Mouse (Mus musculus): ENCODE measurements around the gene Gm11634. TPM values are rescaled to one million over a fixed set of nuclear protein-coding genes. Genes with fewer than 3 reads are reported as not detected.

The Gm11634 gene
- polyA plus RNA-seq, 1 experiment from 2014 or later: 0.37 TPM

DNA sequence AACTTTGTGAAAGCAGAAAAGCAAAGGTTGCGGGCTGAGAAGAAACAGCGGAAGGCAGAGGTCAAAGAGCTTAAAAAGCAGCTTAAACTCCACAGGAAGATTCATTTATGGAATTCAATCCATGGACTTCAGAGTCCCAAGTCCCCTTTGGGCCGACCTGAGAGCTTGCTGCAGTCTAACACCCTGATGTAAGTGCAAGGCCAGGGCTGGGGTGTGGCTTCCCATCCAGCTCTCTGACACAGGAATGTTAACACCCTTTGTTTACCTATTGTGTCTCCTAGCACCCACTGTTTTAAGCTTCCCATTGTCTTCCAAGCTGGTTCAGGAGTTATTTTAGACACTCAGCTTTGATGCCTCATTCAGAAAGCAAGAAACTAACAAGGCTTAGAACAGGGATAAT is 30.6 kb downstream of the Gm11634 start:
- H3K4me3 ChIP-seq (ENCODE audit: low read depth, low read length): no peak overlapping the region
- H3K36me3 ChIP-seq (ENCODE audit: control insufficient read depth, insufficient read depth): peaks cover 90% of the 10 kb centered on the region
- no peaks in the 10 kb centered on the region for H3K9me3 ChIP-seq (ENCODE audit: control insufficient read depth)
- peak; percentile 71 for ATAC-seq
- no peak for TF ChIP-seq CTCF (IDR thresholded peaks at IDR 0.05; ENCODE audit: low read depth)
- WGBS: 54% methylated on average over 3 of the region's 3 CpGs
- H3K27ac ChIP-seq (ENCODE audit: low read depth, low read length): peak overlapping the region; percentile 50; the same call in 1 of the 2 replicates
- H3K4me2 ChIP-seq (replicated peaks; ENCODE audit: low read depth): no peak overlapping the region
- no peaks in the 10 kb centered on the region for H3K4me1 ChIP-seq (replicated peaks; ENCODE audit: control insufficient read depth, insufficient read depth, low read length)
- no peak overlapping the region for H3K9ac ChIP-seq (ENCODE audit: low read depth, low read length)
- no peaks in the 10 kb centered on the region for H3K27me3 ChIP-seq (replicated peaks; ENCODE audit: control insufficient read depth, insufficient read depth, low read length)

DNA sequence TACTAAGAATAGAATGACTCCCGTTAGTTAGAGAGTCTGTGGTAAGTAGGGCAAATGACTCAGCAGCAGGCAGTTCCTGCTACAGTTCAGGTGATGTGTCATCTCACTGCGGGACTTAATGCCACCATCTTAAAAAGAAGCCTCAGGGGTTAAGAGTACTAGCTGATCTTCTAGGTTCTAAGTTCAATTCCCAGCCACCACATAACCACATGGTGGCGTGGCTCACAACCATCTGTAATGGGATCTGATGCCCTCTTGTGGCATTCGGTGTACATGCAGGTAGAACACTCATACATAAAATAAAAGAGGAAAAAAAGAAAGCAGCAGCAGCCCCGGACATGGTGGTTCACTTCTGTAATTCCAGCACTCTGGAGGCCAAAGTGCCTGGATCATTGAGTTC is 36.7 kb downstream of the Gm11634 start:
- 31% methylated on average over 5 of the region's 5 CpGs for WGBS
- Histone ChIP-seq H3K27ac (ENCODE audit: low read depth, low read length) (no peak overlapping the region), H3K9me3 (ENCODE audit: control insufficient read depth) (no peaks in the 10 kb centered on the region), H3K36me3 (ENCODE audit: control insufficient read depth, insufficient read depth) (peaks cover 70% of the 10 kb centered on the region), H3K4me3 (ENCODE audit: low read depth, low read length) (no peak overlapping the region), H3K4me1 (replicated peaks; ENCODE audit: control insufficient read depth, insufficient read depth, low read length) (no peaks in the 10 kb centered on the region), H3K9ac (ENCODE audit: low read depth, low read length) (no peak overlapping the region), H3K27me3 (replicated peaks; ENCODE audit: control insufficient read depth, insufficient read depth, low read length) (no peaks in the 10 kb centered on the region), H3K4me2 (replicated peaks; ENCODE audit: low read depth) (no peak overlapping the region)
- peak; percentile 62 for ATAC-seq
- peak; percentile 93 for TF ChIP-seq CTCF (IDR thresholded peaks at IDR 0.05; ENCODE audit: low read depth)

GRCm38 (mm10) chr11:101556954-101557353 is 42.1 kb downstream of the Gm11634 start:
- Histone ChIP-seq H3K27ac (ENCODE audit: low read depth, low read length) (no peak overlapping the region), H3K9ac (ENCODE audit: low read depth, low read length) (no peak overlapping the region), H3K27me3 (replicated peaks; ENCODE audit: control insufficient read depth, insufficient read depth, low read length) (no peaks in the 10 kb centered on the region), H3K4me3 (ENCODE audit: low read depth, low read length) (no peak overlapping the region), H3K4me2 (replicated peaks; ENCODE audit: low read depth) (peak overlapping the region; percentile 30), H3K4me1 (replicated peaks; ENCODE audit: control insufficient read depth, insufficient read depth, low read length) (peaks cover 13% of the 10 kb centered on the region; the same call in 1 of the 2 replicates), H3K9me3 (ENCODE audit: control insufficient read depth) (no peaks in the 10 kb centered on the region), H3K36me3 (ENCODE audit: control insufficient read depth, insufficient read depth) (peaks cover 40% of the 10 kb centered on the region)
- ATAC-seq: no peak
- no peak for TF ChIP-seq CTCF (IDR thresholded peaks at IDR 0.05; ENCODE audit: low read depth)
- WGBS: 43% methylated on average over 2 of the region's 2 CpGs

- 52% methylated on average over 7 of the region's 7 CpGs for WGBS
- H3K27ac ChIP-seq (ENCODE audit: low read depth, low read length): no peak overlapping the region
- H3K9me3 ChIP-seq (ENCODE audit: control insufficient read depth): no peaks in the 10 kb centered on the region
- H3K27me3 ChIP-seq (replicated peaks; ENCODE audit: control insufficient read depth, insufficient read depth, low read length): no peaks in the 10 kb centered on the region
- H3K4me2 ChIP-seq (replicated peaks; ENCODE audit: low read depth): peak overlapping the region; percentile 30
- H3K36me3 ChIP-seq (ENCODE audit: control insufficient read depth, insufficient read depth): peaks cover 40% of the 10 kb centered on the region
- peaks cover 13% of the 10 kb centered on the region; the same call in 1 of the 2 replicates for H3K4me1 ChIP-seq (replicated peaks; ENCODE audit: control insufficient read depth, insufficient read depth, low read length)
- no peak overlapping the region for H3K4me3 ChIP-seq (ENCODE audit: low read depth, low read length)
- no peak for TF ChIP-seq CTCF (IDR thresholded peaks at IDR 0.05; ENCODE audit: low read depth)
- no peak for ATAC-seq
- no peak overlapping the region for H3K9ac ChIP-seq (ENCODE audit: low read depth, low read length)
Measured at GRCm38 (mm10) chr11:101556541-101556940, 42.5 kb downstream of the Gm11634 start.

DNA sequence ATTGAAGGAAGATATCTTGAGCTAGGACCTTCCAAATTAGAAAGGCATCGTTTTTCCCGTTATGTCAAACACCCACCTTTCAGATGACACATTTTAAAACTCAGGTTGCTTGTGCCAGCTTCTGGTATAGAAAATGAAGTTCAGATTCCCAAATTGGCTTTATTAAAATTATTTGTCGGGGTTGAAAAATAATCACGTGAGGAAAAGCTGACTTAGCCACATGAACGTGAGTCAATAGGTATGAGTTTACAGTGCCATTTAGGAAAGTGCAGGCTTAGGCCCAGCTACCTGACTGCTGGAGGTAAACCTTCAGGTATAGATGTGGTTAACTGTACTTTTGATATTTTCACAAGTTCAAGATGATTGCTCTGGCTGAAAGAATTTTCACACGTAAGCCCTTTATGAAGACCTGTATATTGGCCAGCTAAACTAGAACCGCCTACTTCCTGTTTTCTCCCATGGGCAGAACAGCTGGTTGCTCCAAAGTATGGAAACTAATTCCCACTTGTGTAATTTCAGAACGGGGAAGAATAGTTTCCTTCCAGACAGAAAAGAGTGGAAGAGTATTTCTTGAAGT is 45.6 kb downstream of the Gm11634 start:
- Histone ChIP-seq H3K36me3 (ENCODE audit: control insufficient read depth, insufficient read depth) (peaks cover 16% of the 10 kb centered on the region), H3K4me3 (ENCODE audit: low read depth, low read length) (peak overlapping the region; percentile 79), H3K27me3 (replicated peaks; ENCODE audit: control insufficient read depth, insufficient read depth, low read length) (no peaks in the 10 kb centered on the region), H3K27ac (ENCODE audit: low read depth, low read length) (peak overlapping the region; percentile 95), H3K9ac (ENCODE audit: low read depth, low read length) (peak overlapping the region; percentile 76), H3K4me1 (replicated peaks; ENCODE audit: control insufficient read depth, insufficient read depth, low read length) (peaks cover 17% of the 10 kb centered on the region; the same call in 1 of the 2 replicates), H3K9me3 (ENCODE audit: control insufficient read depth) (no peaks in the 10 kb centered on the region), H3K4me2 (replicated peaks; ENCODE audit: low read depth) (peak overlapping the region; percentile 84)
- no peak for TF ChIP-seq CTCF (IDR thresholded peaks at IDR 0.05; ENCODE audit: low read depth)
- ATAC-seq: no peak
- WGBS: 7% methylated on average over 8 of the region's 8 CpGs

DNA sequence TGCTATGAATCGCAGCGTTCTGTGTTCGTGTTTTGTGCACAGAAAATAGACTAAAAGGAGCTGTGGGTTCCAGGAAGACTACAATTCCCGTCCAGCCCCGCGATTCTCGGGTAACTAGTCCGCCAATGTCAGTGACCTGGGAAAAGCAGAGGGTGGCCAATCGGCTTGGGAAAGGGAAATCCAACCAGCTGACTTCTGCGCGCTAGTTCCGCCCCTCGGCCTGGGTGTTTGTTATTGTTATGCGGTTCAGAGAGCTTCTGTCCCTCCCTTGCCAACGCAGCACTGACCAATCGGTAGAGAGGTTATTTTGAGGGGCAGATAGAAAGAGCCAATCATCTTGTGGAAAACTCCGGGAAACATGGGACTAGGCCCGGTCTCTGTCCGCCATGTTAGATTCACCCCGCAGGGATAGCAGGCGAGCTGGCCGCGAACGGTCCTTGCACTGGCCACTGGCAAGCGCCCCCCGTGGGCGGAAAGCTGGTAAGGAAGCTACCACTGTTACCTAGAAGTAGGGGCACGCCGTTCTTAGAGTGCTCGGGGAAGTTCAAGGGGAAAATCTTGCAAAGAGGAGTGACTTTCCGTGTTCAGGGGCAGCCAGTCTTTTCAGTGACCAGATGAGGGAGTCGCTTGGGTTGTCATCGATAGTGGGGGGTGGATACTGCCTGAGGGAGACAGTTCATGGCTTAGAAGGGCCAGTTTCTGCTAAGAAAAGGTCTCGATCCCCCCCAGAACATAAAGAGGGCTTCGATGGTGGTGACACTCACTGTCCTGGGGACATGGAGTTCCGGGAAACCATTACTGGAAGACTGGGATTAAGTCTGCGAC is 46.4 kb downstream of the Gm11634 start:
- Histone ChIP-seq H3K36me3 (ENCODE audit: control insufficient read depth, insufficient read depth) (peaks cover 12% of the 10 kb centered on the region), H3K9me3 (ENCODE audit: control insufficient read depth) (no peaks in the 10 kb centered on the region), H3K27me3 (replicated peaks; ENCODE audit: control insufficient read depth, insufficient read depth, low read length) (no peaks in the 10 kb centered on the region), H3K4me2 (replicated peaks; ENCODE audit: low read depth) (peak overlapping the region; percentile 84), H3K27ac (ENCODE audit: low read depth, low read length) (peak overlapping the region; percentile 95), H3K4me3 (ENCODE audit: low read depth, low read length) (peak overlapping the region; percentile 79), H3K9ac (ENCODE audit: low read depth, low read length) (peak overlapping the region; percentile 76), H3K4me1 (replicated peaks; ENCODE audit: control insufficient read depth, insufficient read depth, low read length) (peaks cover 17% of the 10 kb centered on the region; the same call in 1 of the 2 replicates)
- under 1% methylated on average over 37 of the region's 37 CpGs for WGBS
- TF ChIP-seq CTCF (IDR thresholded peaks at IDR 0.05; ENCODE audit: low read depth): peak; percentile 54
- peak; percentile 95 for ATAC-seq

All from intestine, postnatal 0 days (tissue).